Comparison of ENCODE assay signal across 31 mouse cellular contexts in genomic region chr2:128221657-128222056, GRCm38 (mm10).
"Had no signal": no experiment of that assay in that cellular context is flagged by ENCODE, and none has a peak within 500 bp of the region (broad histone marks: within the 10 kb centered on the region; RNA-seq: fewer than 3 reads in every experiment).

No protein-coding gene starts in this region.

- H3K27ac ChIP-seq: left cerebral cortex, adult 2 months; limb, embryonic 10.5 days; limb, embryonic 12.5 days; limb, embryonic 13.5 days; limb, embryonic 15.5 days; liver, embryonic 12.5 days; liver, embryonic 13.5 days; liver, embryonic 14.5 days; liver, embryonic 15.5 days; lung, embryonic 15.5 days; macrophage; midbrain, embryonic 10.5 days; midbrain, embryonic 12.5 days; midbrain, embryonic 13.5 days; midbrain, embryonic 15.5 days had no signal

- H3K4me1 ChIP-seq: liver, embryonic 15.5 days; midbrain, embryonic 12.5 days; midbrain, embryonic 13.5 days; midbrain, embryonic 15.5 days had no signal

- ATAC-seq: liver, embryonic 12.5 days; liver, postnatal 0 days; lung, postnatal 0 days; midbrain, embryonic 13.5 days; midbrain, embryonic 15.5 days; midbrain, embryonic 16.5 days had no signal

- DNase-seq: left cerebral cortex, postnatal 4 days; liver; liver, embryonic 13.5 days; liver, postnatal 0 days; lung, adult 18-20 months; lung, adult 2 months; lung, embryonic 14.5 days; lung, postnatal 10 days; lung, postnatal 14 days; lung, postnatal 36 days; lung, postnatal 4 days; midbrain, embryonic 14.5 days had no signal

- H3K27me3 ChIP-seq: limb, embryonic 12.5 days; limb, embryonic 13.5 days; limb, embryonic 15.5 days; liver, embryonic 12.5 days; liver, embryonic 13.5 days; liver, embryonic 15.5 days; lung, embryonic 15.5 days; midbrain, embryonic 12.5 days; midbrain, embryonic 13.5 days; midbrain, embryonic 15.5 days had no signal

- H3K4me3 ChIP-seq: left cerebral cortex, adult 2 months; limb, embryonic 10.5 days; limb, embryonic 12.5 days; limb, embryonic 13.5 days; limb, embryonic 15.5 days; liver, embryonic 12.5 days; liver, embryonic 13.5 days; liver, embryonic 15.5 days; lung, embryonic 15.5 days; megakaryocyte, embryonic 14.5 days; midbrain, embryonic 10.5 days; midbrain, embryonic 12.5 days; midbrain, embryonic 13.5 days; midbrain, embryonic 15.5 days; myocyte had no signal

- H3K36me3 ChIP-seq: limb, embryonic 10.5 days; limb, embryonic 12.5 days; limb, embryonic 13.5 days; limb, embryonic 15.5 days; liver, embryonic 12.5 days; liver, embryonic 13.5 days; liver, embryonic 15.5 days; lung, embryonic 15.5 days; midbrain, embryonic 10.5 days; midbrain, embryonic 12.5 days; midbrain, embryonic 13.5 days; midbrain, embryonic 15.5 days had no signal

- H3K4me2 ChIP-seq: limb, embryonic 12.5 days; limb, embryonic 13.5 days; limb, embryonic 15.5 days; liver, embryonic 12.5 days; liver, embryonic 13.5 days; liver, embryonic 15.5 days; lung, embryonic 14.5 days; lung, embryonic 15.5 days; midbrain, embryonic 11.5 days; midbrain, embryonic 12.5 days; midbrain, embryonic 13.5 days; midbrain, embryonic 15.5 days had no signal

- H3K9ac ChIP-seq: limb, embryonic 12.5 days; limb, embryonic 13.5 days; limb, embryonic 15.5 days; liver, embryonic 12.5 days; liver, embryonic 13.5 days; liver, embryonic 14.5 days; liver, embryonic 15.5 days; liver, postnatal 0 days; lung, embryonic 14.5 days; lung, embryonic 15.5 days; midbrain, embryonic 12.5 days; midbrain, embryonic 13.5 days; midbrain, embryonic 15.5 days had no signal

- H3K9me3 ChIP-seq: limb, embryonic 10.5 days; limb, embryonic 12.5 days; limb, embryonic 13.5 days; limb, embryonic 15.5 days; liver, embryonic 12.5 days; liver, embryonic 13.5 days; liver, embryonic 15.5 days; lung, embryonic 15.5 days; midbrain, embryonic 10.5 days; midbrain, embryonic 12.5 days; midbrain, embryonic 13.5 days; midbrain, embryonic 15.5 days had no signal
